ENCODE assay signal across 9 mouse cellular contexts in the genomic region with DNA sequence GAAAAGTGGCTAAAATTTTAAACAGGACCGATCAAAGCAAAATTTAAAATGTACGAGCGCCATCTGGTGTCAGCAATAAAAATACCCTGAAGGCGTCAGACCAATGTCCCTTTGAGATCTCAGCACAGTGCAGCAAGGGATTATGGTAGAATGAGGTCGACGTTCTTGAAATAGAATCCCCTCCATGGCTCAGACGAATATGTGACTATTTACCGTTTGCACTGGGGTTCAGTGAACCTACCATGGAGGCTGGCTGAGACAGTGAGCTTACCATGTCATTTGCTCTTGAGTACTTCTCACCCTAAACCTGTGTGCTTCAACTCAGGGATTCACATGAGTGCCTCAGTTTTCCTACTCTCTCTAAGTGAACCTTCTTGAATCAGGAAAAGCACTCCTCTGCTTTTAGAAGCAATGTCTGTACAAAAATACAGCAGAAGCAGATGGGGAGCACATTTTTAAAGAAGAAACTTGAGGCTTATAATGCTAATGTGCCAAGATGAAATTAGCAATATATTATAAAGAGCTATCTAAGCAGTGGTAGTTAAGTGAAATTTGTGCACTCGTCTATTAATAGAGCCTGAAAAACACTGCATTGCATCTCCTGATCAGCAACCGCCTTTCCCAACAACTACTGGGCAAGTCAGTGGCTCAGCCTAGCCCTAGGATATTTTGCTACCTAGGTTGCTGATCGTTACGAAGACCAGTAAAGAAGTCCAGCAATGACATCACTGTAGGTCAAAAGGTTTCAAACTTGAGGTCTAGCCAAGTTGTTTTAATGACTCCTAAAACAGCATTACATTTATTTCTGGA.
DNase-seq lines count a peak whose midpoint lies in the region; ATAC-seq and TF ChIP-seq lines count a peak whose summit lies in the region.
"Had no signal": no experiment of that assay in that cellular context is flagged by ENCODE, and none has a peak within 500 bp of the region (broad histone marks: within the 10 kb centered on the region; RNA-seq: fewer than 3 reads in every experiment).

No protein-coding gene starts in this region.

- no peaks in the 10 kb centered on the region for H3K27me3 ChIP-seq in heart, postnatal 0 days (ENCODE audit: control insufficient read depth, insufficient read depth, low read length)
- no peaks in the 10 kb centered on the region for H3K27me3 ChIP-seq in liver, postnatal 0 days (ENCODE audit: insufficient read depth, low read length)
- H3K27me3 ChIP-seq: stomach, embryonic 15.5 days had no signal

- peak; percentile 84 for ATAC-seq in heart, postnatal 0 days (ENCODE audit: insufficient read depth, low read depth)
- ATAC-seq in liver, postnatal 0 days, result no peak; the same call in 1 of the 2 replicates

- H3K9ac ChIP-seq in heart, postnatal 0 days (replicated peaks; ENCODE audit: low read depth, low read length), result no peak overlapping the region
- H3K9ac ChIP-seq in liver, postnatal 0 days (replicated peaks), result no peak overlapping the region
- H3K9ac ChIP-seq: stomach, embryonic 15.5 days had no signal

- 15% methylated on average over 12 of the region's 12 CpGs for WGBS in heart, postnatal 0 days
- 23% methylated on average over 12 of the region's 12 CpGs for WGBS in liver, postnatal 0 days (ENCODE audit: insufficient replicate concordance)

- no peaks in the 10 kb centered on the region for H3K4me1 ChIP-seq in heart, postnatal 0 days (ENCODE audit: control insufficient read depth, insufficient read depth)
- no peaks in the 10 kb centered on the region for H3K4me1 ChIP-seq in liver, postnatal 0 days (ENCODE audit: insufficient read depth)
- H3K4me1 ChIP-seq: stomach, embryonic 15.5 days had no signal

- H3K27ac ChIP-seq in heart, postnatal 0 days (ENCODE audit: low read depth), result no peak overlapping the region
- H3K27ac ChIP-seq in liver, postnatal 0 days (ENCODE audit: low read depth), result no peak overlapping the region
- H3K27ac ChIP-seq: stomach, embryonic 15.5 days had no signal

- TF ChIP-seq CTCF in heart, postnatal 0 days (IDR thresholded peaks at IDR 0.05; ENCODE audit: low read depth), result peak; percentile 51
- peak; percentile 55 for TF ChIP-seq CTCF in liver, postnatal 0 days (IDR thresholded peaks at IDR 0.05; ENCODE audit: low read depth)

- H3K36me3 ChIP-seq in heart, postnatal 0 days (replicated peaks; ENCODE audit: control insufficient read depth, insufficient read depth, low read length), result no peaks in the 10 kb centered on the region
- H3K36me3 ChIP-seq in liver, postnatal 0 days (replicated peaks; ENCODE audit: insufficient read depth, low read length), result no peaks in the 10 kb centered on the region
- H3K36me3 ChIP-seq: stomach, embryonic 15.5 days had no signal

- peak overlapping the region; percentile 14; the same call in 1 of the 2 replicates for H3K4me2 ChIP-seq in heart, postnatal 0 days (ENCODE audit: low read depth, low read length)
- no peak overlapping the region for H3K4me2 ChIP-seq in liver, postnatal 0 days (ENCODE audit: low read depth, low read length)
- H3K4me2 ChIP-seq: stomach, embryonic 15.5 days had no signal

- no peak overlapping the region for H3K4me3 ChIP-seq in heart, postnatal 0 days (ENCODE audit: low read depth, low read length)
- no peak overlapping the region for H3K4me3 ChIP-seq in liver, postnatal 0 days (ENCODE audit: low read depth, low read length)
- H3K4me3 ChIP-seq: stomach, embryonic 15.5 days had no signal

- H3K9me3 ChIP-seq in heart, postnatal 0 days (replicated peaks; ENCODE audit: control insufficient read depth, low read length), result no peaks in the 10 kb centered on the region
- H3K9me3 ChIP-seq in liver, postnatal 0 days (ENCODE audit: low read length), result no peaks in the 10 kb centered on the region
- H3K9me3 ChIP-seq: stomach, embryonic 15.5 days had no signal

- peak; percentile 69 for DNase-seq in A20 (ENCODE audit: low read depth, low spot score)
- DNase-seq in adrenal gland, adult 2 months, result peak; percentile 14
- DNase-seq in embryo, embryonic 9.5 days (ENCODE audit: extremely low spot score), result peak; percentile 53
- peak; percentile 79 for DNase-seq in heart, postnatal 0 days (ENCODE audit: low spot score)
- peak; percentile 43 to 52 for DNase-seq in kidney, postnatal 4 days
- peak; percentile 14 for DNase-seq in liver, postnatal 0 days
- peak; percentile 67 for DNase-seq in right cerebral cortex, postnatal 14 days
- no peak for DNase-seq in B cell, adult 2 months

- TF ChIP-seq EP300 in heart, postnatal 0 days (IDR thresholded peaks at IDR 0.05; ENCODE audit: low read depth), result no peak
- TF ChIP-seq EP300 in liver, postnatal 0 days (IDR thresholded peaks at IDR 0.05; ENCODE audit: low read depth), result no peak

Comparison
In these comparisons a context has a peak if more than half of its experiments do, and no peak if none do; other contexts are left out.
1. DNase-seq: peak in A20 (single experiment), adrenal gland, adult 2 months (single experiment), embryo, embryonic 9.5 days (single experiment), heart, postnatal 0 days (single experiment), kidney, postnatal 4 days (2 of 2), liver, postnatal 0 days (single experiment) and right cerebral cortex, postnatal 14 days (single experiment); none in B cell, adult 2 months (0 of 2).